Mouse (Mus musculus) brown adipose tissue, adult 24 weeks (tissue): ENCODE measurements around the gene Plcd3. TPM values are rescaled to one million over a fixed set of nuclear protein-coding genes. Genes with fewer than 3 reads are reported as not detected.

Experiments
- H3K27ac ChIP-seq: fragments of 200-500 bp; replicated peaks from 2 replicates; pipeline ENCODE4 v1.5.1; 2012; ENCODE audit warnings: low read depth, mild to moderate bottlenecking, low read length
- H3K4me1 ChIP-seq: fragments of 200-500 bp; 2 replicates; pipeline ENCODE4 v1.6.1; 2012; ENCODE audit warnings: low read length, mixed read lengths; ENCODE audit not compliant: control insufficient read depth, insufficient read depth, insufficient read length
- H3K4me3 ChIP-seq: fragments of 200-500 bp; 2 replicates; pipeline ENCODE4 v1.5.1; 2012; ENCODE audit warnings: low read depth, mild to moderate bottlenecking, low read length, moderate library complexity; ENCODE audit not compliant: insufficient read depth
- polyA plus RNA-seq: library from polyadenylated mRNA; stranded (reverse); fragments of >200 nt; gene quantifications from 2 replicates; pipeline ENCODE4 v1.2.4, GENCODE M21; 2012; ENCODE audit not compliant: missing spikeins, insufficient read depth, insufficient read length

Gene Plcd3
- polyA plus RNA-seq, 1 experiment = 6.2 TPM

DNA sequence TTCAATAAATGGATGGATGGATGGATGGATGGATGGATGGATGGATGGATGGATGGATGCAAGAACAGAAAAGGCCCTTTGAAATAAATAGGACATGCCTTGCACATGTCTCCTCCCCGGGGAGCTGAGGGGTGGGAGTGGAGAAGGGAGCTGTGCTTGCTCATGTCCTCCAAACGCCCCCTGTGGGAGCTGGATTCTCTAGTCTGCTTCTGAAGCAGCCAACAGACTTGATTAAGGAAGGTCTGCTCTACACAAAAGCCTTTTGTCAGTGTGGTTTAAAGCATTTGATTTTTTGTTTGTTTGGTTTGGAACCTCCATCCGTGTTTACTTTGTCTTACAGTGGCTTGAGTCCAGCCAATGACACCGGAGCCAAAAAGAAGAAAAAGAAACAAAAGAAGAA, 58.6 kb downstream of the Plcd3 start:
- no peak overlapping the region for H3K4me3 ChIP-seq

DNA sequence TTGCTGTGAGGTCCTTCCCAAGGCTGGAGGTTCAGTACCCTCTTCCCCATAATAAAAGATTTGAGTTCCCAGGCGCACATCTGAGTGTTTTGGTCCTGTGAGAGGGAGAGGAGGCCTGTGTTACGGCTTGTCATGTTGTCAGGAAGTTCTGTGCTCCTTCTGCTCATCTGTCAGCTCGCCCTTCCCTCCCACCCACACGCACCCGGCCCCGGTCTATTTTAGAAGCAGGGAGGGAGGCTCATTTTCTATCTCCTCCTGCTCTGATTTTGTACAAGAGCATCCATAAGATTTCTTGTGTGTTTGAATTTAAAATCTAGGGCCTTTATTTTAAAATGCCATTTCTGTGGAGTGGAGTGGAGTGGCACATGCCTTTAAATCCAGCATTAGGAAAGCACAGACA, 63.4 kb downstream of the Plcd3 start:
- Histone ChIP-seq H3K4me3 (no peak overlapping the region), H3K27ac (no peak overlapping the region)

More for the DNA sequence above, 58.6 kb downstream of the Plcd3 start:
- Histone ChIP-seq H3K4me1 (peaks cover 6% of the 10 kb centered on the region; the same call in 1 of the 2 replicates), H3K27ac (no peak overlapping the region)

GRCm38 (mm10) chr11:103036881-103037465, 64.5 kb downstream of the Plcd3 start:
- H3K4me3 ChIP-seq = no peak overlapping the region
- no peak overlapping the region for H3K27ac ChIP-seq
- H3K4me1 ChIP-seq = peaks cover 12% of the 10 kb centered on the region

More for the DNA sequence above, 63.4 kb downstream of the Plcd3 start:
- H3K4me1 ChIP-seq = peaks cover 12% of the 10 kb centered on the region

DNA sequence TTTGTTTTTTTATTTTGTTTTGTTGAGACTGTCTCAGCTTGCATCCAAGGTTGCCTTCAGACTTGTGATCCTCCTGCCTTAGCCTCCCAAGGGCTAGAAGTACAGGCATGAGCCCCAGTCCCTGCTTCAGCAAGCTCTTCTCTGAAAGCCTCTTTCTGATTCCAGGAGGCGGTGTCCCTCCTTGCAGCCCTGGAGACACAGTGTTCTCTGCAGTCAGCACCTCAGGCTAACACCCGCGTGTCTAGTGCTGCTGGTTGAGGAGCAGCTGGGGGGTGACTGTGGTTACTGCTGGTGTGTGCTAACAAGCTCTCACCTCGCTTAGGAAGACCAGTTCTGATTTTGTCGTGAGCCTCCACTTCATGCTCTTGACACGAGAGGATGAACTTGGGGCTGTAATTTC, 66.5 kb downstream of the Plcd3 start:
- H3K4me3 ChIP-seq = no peak overlapping the region
- peaks cover 12% of the 10 kb centered on the region for H3K4me1 ChIP-seq
- H3K27ac ChIP-seq = no peak overlapping the region

- Histone ChIP-seq H3K27ac (no peak overlapping the region), H3K4me3 (no peak overlapping the region)
These were observed 68.4 kb downstream of the Plcd3 start for GRCm38 (mm10) chr11:103033030-103033429.

GRCm38 (mm10) chr11:103028176-103028891, 73.1 kb downstream of the Plcd3 start, which contains the start of the genes Nmt1 and Dcakd:
Nmt1 (plus strand) TSS chr11:103028190.
Dcakd (minus strand) TSS chr11:103028333.
- Histone ChIP-seq H3K27ac (peak within 1 kb of the TSS; percentile 94), H3K4me1 (peaks cover 9% of the 10 kb centered on the region), H3K4me3 (peak within 1 kb of the TSS; percentile 77)

More at GRCm38 (mm10) chr11:103033030-103033429, 68.4 kb downstream of the Plcd3 start:
- H3K4me1 ChIP-seq = peaks cover 12% of the 10 kb centered on the region

DNA sequence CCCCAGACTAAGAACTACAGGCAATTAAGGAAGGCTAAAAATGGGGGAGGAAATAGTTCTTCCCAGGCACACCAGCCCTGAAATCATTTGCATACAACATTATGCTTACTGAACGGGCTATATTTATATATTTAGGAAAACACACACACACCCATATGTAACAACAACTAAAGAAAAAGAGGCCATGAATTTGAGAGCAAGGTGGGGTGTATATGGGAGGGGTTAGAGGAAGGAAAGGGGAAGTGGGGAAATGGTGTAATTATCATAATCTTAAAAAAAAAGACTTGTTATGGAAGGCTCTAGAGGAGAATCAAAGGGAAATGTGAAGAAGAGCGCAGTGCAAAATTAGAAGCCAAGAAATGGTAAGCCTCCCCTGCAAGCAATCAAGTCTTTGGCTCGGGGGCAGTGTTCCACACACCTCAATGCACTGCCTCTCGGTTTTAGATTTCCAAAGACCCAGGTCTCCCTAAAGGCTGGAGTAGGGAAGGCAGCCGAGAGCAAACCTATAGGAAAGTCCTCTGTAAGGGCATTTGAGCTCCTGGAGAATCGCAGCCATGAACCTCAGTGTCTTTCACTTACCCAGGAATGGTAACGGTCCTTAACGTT, 73.8 kb downstream of the Plcd3 start:
- Histone ChIP-seq H3K27ac (peak overlapping the region; percentile 94), H3K4me1 (peaks cover 2% of the 10 kb centered on the region; the same call in 1 of the 2 replicates), H3K4me3 (peak overlapping the region; percentile 77)

- Histone ChIP-seq H3K4me3 (peak overlapping the region; percentile 77; the same call in 1 of the 2 replicates), H3K27ac (peak overlapping the region; percentile 53), H3K4me1 (peaks cover 2% of the 10 kb centered on the region; the same call in 1 of the 2 replicates)
These were observed 74.6 kb downstream of the Plcd3 start for GRCm38 (mm10) chr11:103026901-103027300.

DNA sequence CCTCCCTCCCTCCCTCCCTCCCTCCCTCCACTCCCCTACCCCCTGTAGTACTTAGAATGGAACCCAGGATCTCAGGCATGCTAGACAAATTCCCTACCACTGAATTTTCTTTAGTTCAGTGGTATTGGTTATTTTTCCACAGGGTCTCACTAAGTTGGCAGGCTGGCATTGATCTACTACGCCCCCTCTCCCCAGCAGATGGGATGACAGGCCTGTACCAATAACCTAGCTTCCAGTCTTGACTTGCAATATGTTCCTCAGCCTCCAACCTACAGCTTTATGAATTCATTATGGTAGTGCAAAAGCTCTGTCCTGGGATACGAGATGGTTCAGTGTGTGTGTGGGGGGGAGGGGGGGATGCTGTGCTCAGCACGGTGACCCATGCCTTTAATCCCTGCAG, 77.5 kb downstream of the Plcd3 start:
- Histone ChIP-seq H3K4me1 (no peaks in the 10 kb centered on the region), H3K27ac (no peak overlapping the region)

DNA sequence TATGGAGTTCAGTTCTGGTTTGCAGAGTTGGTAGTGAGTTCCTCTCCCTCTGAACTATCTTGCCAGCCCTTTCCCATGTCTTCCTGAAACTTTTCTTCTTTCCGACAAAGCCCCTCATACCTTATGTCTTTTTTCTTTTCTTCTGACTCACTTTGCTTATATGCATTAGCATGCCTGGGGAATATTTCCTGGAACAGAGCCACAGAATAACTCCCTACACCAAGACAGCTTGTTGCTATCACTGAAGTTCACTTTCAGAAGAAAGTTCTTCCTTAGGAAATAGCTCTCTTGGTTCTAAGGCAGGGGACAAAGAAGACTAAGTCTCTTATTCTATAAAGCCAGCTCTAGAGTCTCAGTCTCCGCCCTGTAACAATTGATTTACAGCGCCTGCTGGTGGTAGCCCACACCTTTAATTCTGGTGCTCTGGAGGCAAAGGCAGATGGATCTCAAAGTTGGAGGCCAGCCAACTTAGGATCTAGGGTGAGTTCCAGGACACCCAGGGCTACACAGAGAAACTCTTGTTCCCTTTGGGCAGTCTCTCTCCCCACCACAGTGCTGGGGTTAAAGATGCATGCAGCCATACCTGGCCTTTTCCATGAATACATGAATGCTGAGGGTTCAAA, 80.6 kb downstream of the Plcd3 start:
- H3K4me1 ChIP-seq = no peaks in the 10 kb centered on the region
- no peak overlapping the region for H3K27ac ChIP-seq
- no peak overlapping the region for H3K4me3 ChIP-seq

More for the DNA sequence above, 77.5 kb downstream of the Plcd3 start:
- H3K4me3 ChIP-seq = no peak overlapping the region

Other genes starting within 250 kb of the Plcd3 start
- 30.9 and 32.6 TPM in 2 replicates for gene Eftud2, start 220.7 kb downstream of the Plcd3 start, polyA plus RNA-seq
- not detected in 2 replicates for gene Ccdc103, start 220.5 kb downstream of the Plcd3 start, polyA plus RNA-seq
- gene Fam187a, start 216.5 kb downstream of the Plcd3 start, polyA plus RNA-seq = not detected in 2 replicates
- gene Gfap, start 200.7 kb downstream of the Plcd3 start, polyA plus RNA-seq = not detected in 2 replicates
- not detected in 2 replicates for gene Kif18b, start 176.5 kb downstream of the Plcd3 start, polyA plus RNA-seq
- not detected in 2 replicates for gene C1ql1, start 155.0 kb downstream of the Plcd3 start, polyA plus RNA-seq
- 52.6 and 57.2 TPM in 2 replicates for gene Nmt1, start 73.5 kb downstream of the Plcd3 start, polyA plus RNA-seq
- gene Dcakd, start 73.3 kb downstream of the Plcd3 start, polyA plus RNA-seq = 25.6 and 25.9 TPM in 2 replicates
- gene Acbd4, start within 50 bp of the Plcd3 start, polyA plus RNA-seq = 95.3 and 183 TPM in 2 replicates
- gene Hexim1, start 14.6 kb upstream of the Plcd3 start, polyA plus RNA-seq = 36.0 and 40.8 TPM in 2 replicates
- gene Hexim2, start 30.8 kb upstream of the Plcd3 start, polyA plus RNA-seq = 3.2 and 4.2 TPM in 2 replicates
- gene Fmnl1, start 69.4 kb upstream of the Plcd3 start, polyA plus RNA-seq = 2.8 and 3.8 TPM in 2 replicates
- not detected in 2 replicates for gene 1700023F06Rik, start 106.9 kb upstream of the Plcd3 start, polyA plus RNA-seq
- not detected in 2 replicates for gene Spata32, start 116.8 kb upstream of the Plcd3 start, polyA plus RNA-seq
- 1.5 and 3.8 TPM in 2 replicates for gene Map3k14, start 165.8 kb upstream of the Plcd3 start, polyA plus RNA-seq